Mouse (Mus musculus): ENCODE data around the gene Itgb3bp. TPM values are rescaled to one million over a fixed set of nuclear protein-coding genes. Genes with fewer than 3 reads are reported as not detected.

Gene Itgb3bp
- polyA plus RNA-seq, 1 experiment = 0.92 TPM

- H3K4me1 ChIP-seq (replicated peaks; ENCODE audit: control insufficient read depth, insufficient read depth, low read length) = no peaks in the 10 kb centered on the region
- TF ChIP-seq CTCF (IDR thresholded peaks at IDR 0.05; ENCODE audit: borderline replicate concordance, control insufficient read depth, extremely low read depth, insufficient read depth, low read length, poor library complexity) (no peak), POLR2A (IDR thresholded peaks at IDR 0.05; ENCODE audit: control insufficient read depth, extremely low read depth, insufficient read depth, low read length, poor library complexity) (no peak)
- no peak overlapping the region for H3K27ac ChIP-seq (ENCODE audit: control insufficient read depth, insufficient read depth, low read length)
- H3K4me3 ChIP-seq (ENCODE audit: control insufficient read depth, insufficient read depth, low read length) = no peak overlapping the region
- no peaks in the 10 kb centered on the region for H3K36me3 ChIP-seq (ENCODE audit: control insufficient read depth, insufficient read depth, low read length)
- 77% methylated on average over 10 of the region's 10 CpGs for WGBS
- DNase-seq = no peak
- H3K27me3 ChIP-seq (ENCODE audit: control insufficient read depth, insufficient read depth, low read length) = no peaks in the 10 kb centered on the region
Observed at GRCm38 (mm10) chr4:99941655-99942414, 12.2 kb upstream of the Itgb3bp start.

DNA sequence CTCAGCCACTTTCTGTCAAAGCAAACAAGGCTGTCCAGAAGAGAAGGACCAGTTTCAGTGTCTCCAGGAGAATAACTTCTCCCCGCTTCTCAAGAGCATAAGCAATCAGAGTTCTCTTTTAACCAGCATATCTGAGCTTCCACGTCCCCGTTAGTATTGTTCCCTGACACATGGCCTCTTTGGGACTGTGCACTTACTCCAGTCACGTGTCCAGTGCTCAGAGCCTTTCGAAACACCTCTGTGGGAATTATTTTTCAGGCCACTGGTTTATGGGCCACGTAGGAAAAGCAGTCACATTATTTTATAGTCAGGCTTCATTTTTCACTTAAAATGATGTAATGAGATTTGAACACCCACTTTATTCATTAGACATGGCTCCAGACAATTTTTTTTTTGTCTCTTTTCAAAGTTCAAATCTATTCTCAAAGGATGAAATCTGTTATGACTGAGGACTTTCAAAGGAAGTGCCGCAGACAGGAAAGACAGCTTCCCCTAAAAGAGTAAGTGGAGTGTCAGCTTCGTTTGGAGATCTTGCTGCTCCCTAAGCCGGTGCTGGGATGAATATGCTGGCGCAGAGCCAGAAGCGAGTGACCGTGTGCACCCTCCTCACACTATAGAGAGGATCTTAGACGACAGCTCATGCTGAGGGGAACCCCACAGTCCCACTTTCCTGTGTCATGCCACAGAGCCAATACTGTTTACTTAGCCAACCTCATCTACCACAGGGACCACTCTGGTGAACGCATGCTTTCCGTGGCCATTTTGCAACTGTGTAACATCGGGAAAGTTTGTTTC is 10.3 kb upstream of the Itgb3bp start:
- no peak overlapping the region for H3K27ac ChIP-seq (ENCODE audit: control insufficient read depth, insufficient read depth, low read length)
- no peaks in the 10 kb centered on the region for H3K4me1 ChIP-seq (replicated peaks; ENCODE audit: control insufficient read depth, insufficient read depth, low read length)
- DNase-seq = no peak
- no peaks in the 10 kb centered on the region for H3K27me3 ChIP-seq (ENCODE audit: control insufficient read depth, insufficient read depth, low read length)
- H3K36me3 ChIP-seq (ENCODE audit: control insufficient read depth, insufficient read depth, low read length) = no peaks in the 10 kb centered on the region
- 80% methylated on average over 16 of the region's 16 CpGs for WGBS
- TF ChIP-seq POLR2A (IDR thresholded peaks at IDR 0.05; ENCODE audit: control insufficient read depth, extremely low read depth, insufficient read depth, low read length, poor library complexity) (no peak), CTCF (IDR thresholded peaks at IDR 0.05; ENCODE audit: borderline replicate concordance, control insufficient read depth, extremely low read depth, insufficient read depth, low read length, poor library complexity) (no peak)
- H3K4me3 ChIP-seq (ENCODE audit: control insufficient read depth, insufficient read depth, low read length) = no peak overlapping the region

DNA sequence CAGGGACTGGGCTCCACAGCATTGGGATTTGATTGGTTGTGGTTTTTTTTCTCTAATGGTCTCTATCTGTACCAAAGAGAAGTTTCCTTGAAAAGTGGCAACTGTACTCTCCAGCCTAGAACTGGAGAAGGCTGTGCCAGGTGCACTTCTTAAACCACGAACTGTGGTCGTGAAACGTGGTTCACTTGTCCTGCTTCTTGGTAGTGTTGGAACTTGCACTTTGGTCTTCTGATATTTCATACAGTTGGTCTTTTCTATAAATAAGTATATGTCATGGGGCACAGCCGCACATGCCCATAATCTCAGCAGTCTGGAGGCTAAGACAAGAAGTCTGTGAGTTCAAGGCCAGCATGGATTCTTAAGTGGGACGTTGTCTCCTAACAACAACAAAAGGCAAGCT is 6.7 kb upstream of the Itgb3bp start:
- Histone ChIP-seq H3K27me3 (ENCODE audit: control insufficient read depth, insufficient read depth, low read length) (no peaks in the 10 kb centered on the region), H3K27ac (ENCODE audit: control insufficient read depth, insufficient read depth, low read length) (no peak overlapping the region), H3K36me3 (ENCODE audit: control insufficient read depth, insufficient read depth, low read length) (no peaks in the 10 kb centered on the region), H3K4me1 (replicated peaks; ENCODE audit: control insufficient read depth, insufficient read depth, low read length) (no peaks in the 10 kb centered on the region), H3K4me3 (ENCODE audit: control insufficient read depth, insufficient read depth, low read length) (no peak overlapping the region)
- DNase-seq = no peak
- TF ChIP-seq POLR2A (IDR thresholded peaks at IDR 0.05; ENCODE audit: control insufficient read depth, extremely low read depth, insufficient read depth, low read length, poor library complexity) (no peak), CTCF (IDR thresholded peaks at IDR 0.05; ENCODE audit: borderline replicate concordance, control insufficient read depth, extremely low read depth, insufficient read depth, low read length, poor library complexity) (no peak)
- WGBS = 25% methylated on average over 5 of the region's 5 CpGs

DNA sequence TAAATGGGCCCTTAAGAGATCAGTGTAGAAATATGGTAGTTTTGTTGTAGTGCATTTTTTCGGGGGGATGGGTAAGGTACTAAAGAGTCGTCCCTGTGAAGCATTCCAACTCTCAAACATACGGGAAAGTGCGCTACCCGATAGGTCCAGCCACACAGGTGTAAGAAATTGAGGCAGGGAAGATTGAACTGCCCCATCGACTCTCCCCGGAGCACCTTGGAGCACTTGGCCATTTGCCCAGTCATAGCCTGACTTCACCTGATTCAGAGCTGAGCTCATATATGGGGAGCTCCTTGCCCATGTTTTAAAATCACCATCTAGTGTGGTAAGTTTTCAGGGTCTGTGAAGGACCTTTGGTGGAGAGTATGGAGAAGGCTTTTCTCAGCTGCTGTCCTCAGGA is 5.2 kb upstream of the Itgb3bp start:
- H3K4me1 ChIP-seq (replicated peaks; ENCODE audit: control insufficient read depth, insufficient read depth, low read length) = peaks cover 4% of the 10 kb centered on the region; the same call in 1 of the 2 replicates
- 89% methylated on average over 7 of the region's 7 CpGs for WGBS
- H3K36me3 ChIP-seq (ENCODE audit: control insufficient read depth, insufficient read depth, low read length) = no peaks in the 10 kb centered on the region
- H3K27me3 ChIP-seq (ENCODE audit: control insufficient read depth, insufficient read depth, low read length) = no peaks in the 10 kb centered on the region
- H3K27ac ChIP-seq (ENCODE audit: control insufficient read depth, insufficient read depth, low read length) = no peak overlapping the region
- H3K4me3 ChIP-seq (ENCODE audit: control insufficient read depth, insufficient read depth, low read length) = no peak overlapping the region
- TF ChIP-seq POLR2A (IDR thresholded peaks at IDR 0.05; ENCODE audit: control insufficient read depth, extremely low read depth, insufficient read depth, low read length, poor library complexity) (no peak), CTCF (IDR thresholded peaks at IDR 0.05; ENCODE audit: borderline replicate concordance, control insufficient read depth, extremely low read depth, insufficient read depth, low read length, poor library complexity) (no peak)
- no peak for DNase-seq

- Histone ChIP-seq H3K4me3 (ENCODE audit: control insufficient read depth, insufficient read depth, low read length) (no peak overlapping the region), H3K4me1 (replicated peaks; ENCODE audit: control insufficient read depth, insufficient read depth, low read length) (peaks cover 6% of the 10 kb centered on the region; the same call in 1 of the 2 replicates), H3K27me3 (ENCODE audit: control insufficient read depth, insufficient read depth, low read length) (no peaks in the 10 kb centered on the region), H3K36me3 (ENCODE audit: control insufficient read depth, insufficient read depth, low read length) (no peaks in the 10 kb centered on the region), H3K27ac (ENCODE audit: control insufficient read depth, insufficient read depth, low read length) (no peak overlapping the region)
- TF ChIP-seq POLR2A (IDR thresholded peaks at IDR 0.05; ENCODE audit: control insufficient read depth, extremely low read depth, insufficient read depth, low read length, poor library complexity) (no peak), CTCF (IDR thresholded peaks at IDR 0.05; ENCODE audit: borderline replicate concordance, control insufficient read depth, extremely low read depth, insufficient read depth, low read length, poor library complexity) (no peak)
- no peak for DNase-seq
- WGBS = 96% methylated on average over 4 of the region's 4 CpGs
Observed at GRCm38 (mm10) chr4:99931807-99932206, 2.2 kb upstream of the Itgb3bp start.

DNA sequence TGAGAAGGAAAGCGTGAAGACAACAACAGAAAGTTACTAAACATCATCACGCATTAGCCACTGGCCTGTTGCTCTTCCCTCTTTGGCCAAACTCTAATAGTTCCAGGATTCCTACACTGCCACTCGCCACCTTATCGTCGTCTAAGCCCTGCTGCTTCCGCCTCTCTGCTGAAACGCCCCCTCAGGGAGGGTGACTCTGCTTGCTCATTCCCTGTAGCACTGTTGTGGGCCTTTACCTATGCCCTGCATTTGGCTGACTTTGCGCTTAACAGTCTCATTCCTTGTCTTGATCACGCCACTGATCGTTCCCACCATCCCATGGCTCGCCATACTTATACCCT is 1.6 kb upstream of the Itgb3bp start:
- Histone ChIP-seq H3K4me3 (ENCODE audit: control insufficient read depth, insufficient read depth, low read length) (no peak overlapping the region), H3K27ac (ENCODE audit: control insufficient read depth, insufficient read depth, low read length) (no peak overlapping the region), H3K36me3 (ENCODE audit: control insufficient read depth, insufficient read depth, low read length) (no peaks in the 10 kb centered on the region), H3K27me3 (ENCODE audit: control insufficient read depth, insufficient read depth, low read length) (no peaks in the 10 kb centered on the region), H3K4me1 (replicated peaks; ENCODE audit: control insufficient read depth, insufficient read depth, low read length) (peaks cover 6% of the 10 kb centered on the region; the same call in 1 of the 2 replicates)
- DNase-seq = no peak
- no peak for TF ChIP-seq CTCF (IDR thresholded peaks at IDR 0.05; ENCODE audit: borderline replicate concordance, control insufficient read depth, extremely low read depth, insufficient read depth, low read length, poor library complexity)
- TF ChIP-seq POLR2A (IDR thresholded peaks at IDR 0.05; ENCODE audit: control insufficient read depth, extremely low read depth, insufficient read depth, low read length, poor library complexity) = no peak
- WGBS = 96% methylated on average over 11 of the region's 11 CpGs

All from thymus, adult 2 months (tissue).